Mouse (Mus musculus) neural tube, embryonic 13.5 days (tissue): ENCODE results near the gene Ttbk1. TPM values are rescaled to one million over a fixed set of nuclear protein-coding genes. Genes with fewer than 3 reads are reported as not detected.

ENCODE experiments used
- ATAC-seq: fragments of 200-750 bp; cut with Nextera tagmentation; 2 replicates; pipeline ENCODE4 v1.8.0; 2017; ENCODE audit warnings: low read depth, mild to moderate bottlenecking, moderate TSS enrichment, moderate library complexity
- H3K27ac ChIP-seq: fragments of 300-500 bp; sonication (generic); replicated peaks from 2 replicates; pipeline ENCODE4 v1.5.1; 2015; ENCODE audit warnings: moderate library complexity, mild to moderate bottlenecking, inconsistent platforms
- H3K27me3 ChIP-seq: fragments of 300-500 bp; sonication (generic); 2 replicates; pipeline ENCODE4 v1.6.1; 2015; ENCODE audit warnings: mild to moderate bottlenecking, inconsistent platforms
- H3K36me3 ChIP-seq: fragments of 300-500 bp; sonication (generic); 2 replicates; pipeline ENCODE4 v1.6.1; 2015; ENCODE audit warnings: mild to moderate bottlenecking, inconsistent platforms
- H3K4me1 ChIP-seq: fragments of 300-500 bp; sonication (generic); replicated peaks from 2 replicates; pipeline ENCODE4 v1.6.1; 2015; ENCODE audit warnings: inconsistent platforms
- H3K4me2 ChIP-seq: fragments of 300-500 bp; sonication (generic); 2 replicates; pipeline ENCODE4 v1.6.1; 2015; ENCODE audit warnings: inconsistent platforms, mild to moderate bottlenecking, moderate library complexity
- H3K4me3 ChIP-seq: fragments of 300-500 bp; sonication (generic); 2 replicates; pipeline ENCODE4 v1.5.1; 2015; ENCODE audit warnings: mild to moderate bottlenecking, inconsistent platforms
- H3K9ac ChIP-seq: fragments of 300-500 bp; sonication (generic); 2 replicates; pipeline ENCODE4 v1.6.1; 2015; ENCODE audit warnings: moderate library complexity, mild to moderate bottlenecking, inconsistent platforms
- H3K9me3 ChIP-seq: fragments of 300-500 bp; sonication (generic); 2 replicates; pipeline ENCODE4 v1.6.1; 2016; ENCODE audit warnings: inconsistent platforms
- WGBS: fragments of 180-500 bp; shearing (Covaris S2); methylation state at CpG from one replicate; pipeline ENCODE4 v1.1.7; 2015; 5-methylcytosine and 5-hydroxymethylcytosine counted together
- polyA plus RNA-seq: library from polyadenylated mRNA; unstranded; fragments of >200 nt; fragmentation: Nextera tagmentation; extraction: Ambion mirVana; gene quantifications from 2 replicates; pipeline ENCODE4 v1.2.1, GENCODE M21; 2015

Gene Ttbk1
- polyA plus RNA-seq, 1 experiment from 2014 or later, result 6.9 TPM

DNA sequence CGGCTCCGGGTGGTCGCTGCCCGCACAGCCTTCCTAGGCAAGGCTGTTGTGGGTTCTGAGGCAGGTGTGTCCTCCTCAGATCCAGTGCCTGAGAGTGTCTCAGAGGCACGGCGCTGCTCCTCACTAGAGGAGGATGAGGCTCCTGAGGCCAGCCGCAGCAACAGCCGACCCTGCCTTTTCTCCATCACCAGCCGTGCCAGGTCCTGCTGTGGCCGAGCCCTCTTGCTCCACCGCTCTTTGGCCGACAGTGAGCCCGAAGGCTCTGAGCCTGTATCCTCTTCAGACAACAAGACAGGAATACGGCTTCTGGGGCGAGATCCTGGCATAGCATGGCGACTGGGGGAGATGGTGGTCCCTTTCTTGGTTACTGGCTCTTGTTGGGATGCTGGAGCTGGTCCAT is 41.2 kb downstream of the Ttbk1 start:
- no peak overlapping the region for H3K9ac ChIP-seq
- no peak for ATAC-seq
- peaks cover 13% of the 10 kb centered on the region for H3K36me3 ChIP-seq
- H3K4me2 ChIP-seq, result no peak overlapping the region
- peaks cover 57% of the 10 kb centered on the region for H3K27me3 ChIP-seq
- H3K27ac ChIP-seq, result no peak overlapping the region
- no peak overlapping the region for H3K4me3 ChIP-seq
- WGBS, result 93% methylated on average over 16 of the region's 16 CpGs
- peaks cover 17% of the 10 kb centered on the region for H3K4me1 ChIP-seq
- no peaks in the 10 kb centered on the region for H3K9me3 ChIP-seq

- peaks cover 57% of the 10 kb centered on the region for H3K27me3 ChIP-seq
- peak overlapping the region; percentile 39 for H3K4me2 ChIP-seq
- no peak overlapping the region for H3K27ac ChIP-seq
- peaks cover 17% of the 10 kb centered on the region for H3K4me1 ChIP-seq
- H3K36me3 ChIP-seq, result peaks cover 13% of the 10 kb centered on the region
- no peak for ATAC-seq
- WGBS, result 4% methylated on average over 50 of the region's 50 CpGs
- no peak overlapping the region for H3K9ac ChIP-seq
- peak overlapping the region; percentile 13 for H3K4me3 ChIP-seq
- no peaks in the 10 kb centered on the region for H3K9me3 ChIP-seq
Observed at GRCm38 (mm10) chr17:46444839-46445579, 42.5 kb downstream of the Ttbk1 start.

DNA sequence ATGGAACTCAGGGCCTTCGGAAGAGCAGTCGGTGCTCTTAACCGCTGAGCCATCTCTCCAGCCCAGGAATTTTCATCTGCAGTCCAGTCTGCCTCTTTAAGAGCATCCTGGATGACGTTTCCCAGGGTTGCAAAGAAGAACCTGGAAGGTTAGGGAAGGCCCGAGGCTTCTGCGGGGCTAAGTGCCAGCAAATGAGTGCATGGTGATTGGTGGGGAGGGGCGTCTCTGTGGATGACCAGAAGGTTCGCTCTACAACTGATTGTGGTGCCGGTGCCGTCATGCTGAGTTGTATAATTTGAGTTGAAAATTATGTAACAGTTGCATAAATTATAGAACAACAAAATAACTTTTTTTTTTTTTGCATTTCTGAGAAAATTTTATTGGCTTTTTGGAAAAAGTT is 48.3 kb downstream of the Ttbk1 start:
- no peaks in the 10 kb centered on the region for H3K36me3 ChIP-seq
- no peak overlapping the region for H3K27ac ChIP-seq
- no peak overlapping the region for H3K9ac ChIP-seq
- H3K9me3 ChIP-seq, result no peaks in the 10 kb centered on the region
- H3K4me1 ChIP-seq, result peaks cover 20% of the 10 kb centered on the region
- no peak overlapping the region for H3K4me3 ChIP-seq
- peaks cover 33% of the 10 kb centered on the region for H3K27me3 ChIP-seq
- no peak overlapping the region for H3K4me2 ChIP-seq
- no peak for ATAC-seq
- WGBS, result 91% methylated on average over 10 of the region's 10 CpGs

GRCm38 (mm10) chr17:46438298-46438873 is 49.1 kb downstream of the Ttbk1 start, which contains the start of gene Slc22a7:
Slc22a7 (minus strand) TSS chr17:46438457.
- H3K27me3 ChIP-seq, result peaks cover 25% of the 10 kb centered on the region
- H3K4me3 ChIP-seq, result no peak within 1 kb of the TSS
- no peak for ATAC-seq
- WGBS, result 79% methylated on average over 4 of the region's 4 CpGs
- peaks cover 20% of the 10 kb centered on the region for H3K4me1 ChIP-seq
- no peaks in the 10 kb centered on the region for H3K36me3 ChIP-seq
- H3K4me2 ChIP-seq, result no peak within 1 kb of the TSS
- no peak within 1 kb of the TSS for H3K27ac ChIP-seq
- no peak within 1 kb of the TSS; the same call in 1 of the 2 replicates for H3K9ac ChIP-seq
- no peaks in the 10 kb centered on the region for H3K9me3 ChIP-seq

GRCm38 (mm10) chr17:46436672-46437366 is 50.7 kb downstream of the Ttbk1 start:
- peaks cover 9% of the 10 kb centered on the region; the same call in 1 of the 2 replicates for H3K4me1 ChIP-seq
- ATAC-seq, result peak; percentile 54
- H3K27ac ChIP-seq, result no peak overlapping the region
- peak overlapping the region; percentile 12; the same call in 1 of the 2 replicates for H3K9ac ChIP-seq
- peak overlapping the region; percentile 11; the same call in 1 of the 2 replicates for H3K4me2 ChIP-seq
- H3K4me3 ChIP-seq, result no peak overlapping the region
- no peaks in the 10 kb centered on the region for H3K36me3 ChIP-seq
- WGBS, result 26% methylated on average over 23 of the region's 23 CpGs
- H3K27me3 ChIP-seq, result peaks cover 12% of the 10 kb centered on the region
- no peaks in the 10 kb centered on the region for H3K9me3 ChIP-seq

GRCm38 (mm10) chr17:46433627-46434026 is 53.8 kb downstream of the Ttbk1 start:
- no peaks in the 10 kb centered on the region for H3K9me3 ChIP-seq
- H3K27ac ChIP-seq, result no peak overlapping the region
- 0 out of 2 replicates have a peak overlapping the region, but pooled peaks have one; percentile 22 for H3K9ac ChIP-seq
- WGBS, result 1% methylated on average over 17 of the region's 17 CpGs
- H3K27me3 ChIP-seq, result peaks cover 8% of the 10 kb centered on the region
- ATAC-seq, result 0 out of 2 replicates have a peak, but pooled peaks have one; percentile 13
- H3K4me2 ChIP-seq, result peak overlapping the region; percentile 45
- H3K4me3 ChIP-seq, result no peak overlapping the region
- H3K4me1 ChIP-seq, result peaks cover 14% of the 10 kb centered on the region
- H3K36me3 ChIP-seq, result no peaks in the 10 kb centered on the region

- no peak within 1 kb of the TSS for H3K4me3 ChIP-seq
- peaks cover 5% of the 10 kb centered on the region for H3K4me1 ChIP-seq
- H3K9ac ChIP-seq, result no peak within 1 kb of the TSS
- 0 out of 2 replicates have a peak, but pooled peaks cover 5% of the 10 kb centered on the region for H3K36me3 ChIP-seq
- no peak within 1 kb of the TSS for H3K27ac ChIP-seq
- 0 out of 2 replicates have a peak, but pooled peaks have one; percentile 29 for ATAC-seq
- H3K9me3 ChIP-seq, result no peaks in the 10 kb centered on the region
- H3K27me3 ChIP-seq, result no peaks in the 10 kb centered on the region; the same call in 1 of the 2 replicates
- peak within 1 kb of the TSS; percentile 41 for H3K4me2 ChIP-seq
- WGBS, result 13% methylated on average over 18 of the region's 18 CpGs
Observed at GRCm38 (mm10) chr17:46428761-46429414, 58.6 kb downstream of the Ttbk1 start, which contains the start of gene Crip3. Crip3 (plus strand) TSS chr17:46428926.

GRCm38 (mm10) chr17:46426496-46426895 is 61.0 kb downstream of the Ttbk1 start:
- H3K36me3 ChIP-seq, result 0 out of 2 replicates have a peak, but pooled peaks cover 5% of the 10 kb centered on the region
- H3K4me1 ChIP-seq, result peaks cover 5% of the 10 kb centered on the region; the same call in 1 of the 2 replicates
- no peaks in the 10 kb centered on the region for H3K9me3 ChIP-seq
- no peak overlapping the region for H3K9ac ChIP-seq
- no peak for ATAC-seq
- no peak overlapping the region for H3K27ac ChIP-seq
- no peaks in the 10 kb centered on the region; the same call in 1 of the 2 replicates for H3K27me3 ChIP-seq
- H3K4me2 ChIP-seq, result no peak overlapping the region
- H3K4me3 ChIP-seq, result no peak overlapping the region

- H3K4me2 ChIP-seq, result no peak overlapping the region
- ATAC-seq, result no peak
- no peak overlapping the region for H3K4me3 ChIP-seq
Observed at GRCm38 (mm10) chr17:46419717-46420116, 67.8 kb downstream of the Ttbk1 start.

GRCm38 (mm10) chr17:46418628-46419027 is 68.8 kb downstream of the Ttbk1 start:
- no peak overlapping the region for H3K4me3 ChIP-seq
- no peak overlapping the region for H3K27ac ChIP-seq
- ATAC-seq, result no peak
- peaks cover 36% of the 10 kb centered on the region for H3K36me3 ChIP-seq
- no peaks in the 10 kb centered on the region for H3K27me3 ChIP-seq
- no peak overlapping the region for H3K4me2 ChIP-seq
- no peaks in the 10 kb centered on the region for H3K4me1 ChIP-seq
- WGBS, result 75% methylated on average over 5 of the region's 5 CpGs
- H3K9me3 ChIP-seq, result no peaks in the 10 kb centered on the region
- H3K9ac ChIP-seq, result no peak overlapping the region

More at GRCm38 (mm10) chr17:46419717-46420116, 67.8 kb downstream of the Ttbk1 start:
- H3K36me3 ChIP-seq, result peaks cover 27% of the 10 kb centered on the region
- H3K27ac ChIP-seq, result no peak overlapping the region
- no peaks in the 10 kb centered on the region for H3K9me3 ChIP-seq
- H3K27me3 ChIP-seq, result no peaks in the 10 kb centered on the region
- H3K4me1 ChIP-seq, result no peaks in the 10 kb centered on the region
- no peak overlapping the region for H3K9ac ChIP-seq

DNA sequence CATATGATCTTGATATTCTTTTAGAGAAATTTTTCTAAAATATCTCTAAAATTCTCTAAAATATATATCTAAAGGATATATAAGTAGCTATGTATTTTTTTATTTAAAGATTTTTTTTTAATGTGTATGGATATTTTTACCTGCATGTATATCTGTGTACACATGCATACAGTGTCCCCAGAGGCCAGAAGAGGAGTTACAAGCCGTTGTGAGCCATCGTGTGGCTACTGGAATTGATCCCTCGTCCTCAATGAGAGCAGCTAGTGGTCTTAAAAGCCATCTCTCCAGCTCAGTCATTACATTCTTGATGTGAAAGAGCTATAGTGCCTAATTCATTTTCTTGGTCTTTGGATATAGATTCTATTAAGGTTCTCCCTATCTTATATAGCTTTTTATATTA is 79.0 kb downstream of the Ttbk1 start:
- Histone ChIP-seq H3K4me1 (no peaks in the 10 kb centered on the region), H3K27ac (no peak overlapping the region), H3K9me3 (no peaks in the 10 kb centered on the region), H3K27me3 (no peaks in the 10 kb centered on the region), H3K9ac (no peak overlapping the region), H3K36me3 (peaks cover 87% of the 10 kb centered on the region), H3K4me3 (no peak overlapping the region), H3K4me2 (no peak overlapping the region)
- whole genome bisulfite sequencing, result 36% methylated on average over 3 of the region's 3 CpGs
- no peak for ATAC-seq
